Mouse (Mus musculus): ENCODE results near the gene Txn1. TPM values are rescaled to one million over a fixed set of nuclear protein-coding genes. Genes with fewer than 3 reads are reported as not detected.
A peak's percentile ranks its signal among the peaks of the same experiment; 100 is the strongest.

Txn1 gene
- total RNA-seq, 1 experiment from 2014 or later, result 169 TPM

GRCm38 (mm10) chr4:57952416-57952815, 3.8 kb downstream of the Txn1 start:
- ATAC-seq (replicated peaks in 1 of 2; ENCODE audit: insufficient read depth in 1 of 2, low FRiP score in 2 of 2, low TSS enrichment in 1 of 2, low read depth in 1 of 2, poor library complexity in 2 of 2, severe bottlenecking in 2 of 2), result no peak

- no peak for ATAC-seq (replicated peaks in 1 of 2; ENCODE audit: insufficient read depth in 1 of 2, low FRiP score in 2 of 2, low TSS enrichment in 1 of 2, low read depth in 1 of 2, poor library complexity in 2 of 2, severe bottlenecking in 2 of 2)
Measured at GRCm38 (mm10) chr4:57949866-57950265, 6.3 kb downstream of the Txn1 start.

GRCm38 (mm10) chr4:57947476-57947875, 8.7 kb downstream of the Txn1 start:
- ATAC-seq (replicated peaks in 1 of 2; ENCODE audit: insufficient read depth in 1 of 2, low FRiP score in 2 of 2, low TSS enrichment in 1 of 2, low read depth in 1 of 2, poor library complexity in 2 of 2, severe bottlenecking in 2 of 2), result no peak

GRCm38 (mm10) chr4:57947036-57947435, 9.2 kb downstream of the Txn1 start:
- ATAC-seq (replicated peaks in 1 of 2; ENCODE audit: insufficient read depth in 1 of 2, low FRiP score in 2 of 2, low TSS enrichment in 1 of 2, low read depth in 1 of 2, poor library complexity in 2 of 2, severe bottlenecking in 2 of 2), result no peak

GRCm38 (mm10) chr4:57942892-57943291, 13.3 kb downstream of the Txn1 start:
- no peak for ATAC-seq (replicated peaks in 1 of 2; ENCODE audit: insufficient read depth in 1 of 2, low FRiP score in 2 of 2, low TSS enrichment in 1 of 2, low read depth in 1 of 2, poor library complexity in 2 of 2, severe bottlenecking in 2 of 2)

- no peak for ATAC-seq (replicated peaks in 1 of 2; ENCODE audit: insufficient read depth in 1 of 2, low FRiP score in 2 of 2, low TSS enrichment in 1 of 2, low read depth in 1 of 2, poor library complexity in 2 of 2, severe bottlenecking in 2 of 2)
Measured at GRCm38 (mm10) chr4:57940631-57941030, 15.6 kb downstream of the Txn1 start.

- no peak for ATAC-seq (replicated peaks in 1 of 2; ENCODE audit: insufficient read depth in 1 of 2, low FRiP score in 2 of 2, low TSS enrichment in 1 of 2, low read depth in 1 of 2, poor library complexity in 2 of 2, severe bottlenecking in 2 of 2)
Measured at GRCm38 (mm10) chr4:57937292-57937691, 18.9 kb downstream of the Txn1 start.

- no peak for ATAC-seq (replicated peaks in 1 of 2; ENCODE audit: insufficient read depth in 1 of 2, low FRiP score in 2 of 2, low TSS enrichment in 1 of 2, low read depth in 1 of 2, poor library complexity in 2 of 2, severe bottlenecking in 2 of 2)
Measured at GRCm38 (mm10) chr4:57934181-57934580, 22.0 kb downstream of the Txn1 start.

- ATAC-seq (replicated peaks in 1 of 2; ENCODE audit: insufficient read depth in 1 of 2, low FRiP score in 2 of 2, low TSS enrichment in 1 of 2, low read depth in 1 of 2, poor library complexity in 2 of 2, severe bottlenecking in 2 of 2), result peak; percentile 62 to 71; a peak in 3 of 4 replicates
Measured at GRCm38 (mm10) chr4:57930559-57931170, 25.5 kb downstream of the Txn1 start.

- ATAC-seq (replicated peaks in 1 of 2; ENCODE audit: insufficient read depth in 1 of 2, low FRiP score in 2 of 2, low TSS enrichment in 1 of 2, low read depth in 1 of 2, poor library complexity in 2 of 2, severe bottlenecking in 2 of 2), result peak; percentile 22 to 56; a peak in 2 of 4 replicates
Measured at GRCm38 (mm10) chr4:57927464-57928205, 28.6 kb downstream of the Txn1 start.

GRCm38 (mm10) chr4:57924556-57925071, 31.6 kb downstream of the Txn1 start:
- ATAC-seq (replicated peaks in 1 of 2; ENCODE audit: insufficient read depth in 1 of 2, low FRiP score in 2 of 2, low TSS enrichment in 1 of 2, low read depth in 1 of 2, poor library complexity in 2 of 2, severe bottlenecking in 2 of 2), result no peak

GRCm38 (mm10) chr4:57922171-57922570, 34.0 kb downstream of the Txn1 start:
- ATAC-seq (replicated peaks in 1 of 2; ENCODE audit: insufficient read depth in 1 of 2, low FRiP score in 2 of 2, low TSS enrichment in 1 of 2, low read depth in 1 of 2, poor library complexity in 2 of 2, severe bottlenecking in 2 of 2), result no peak

GRCm38 (mm10) chr4:57920522-57920921, 35.7 kb downstream of the Txn1 start:
- ATAC-seq (replicated peaks in 1 of 2; ENCODE audit: insufficient read depth in 1 of 2, low FRiP score in 2 of 2, low TSS enrichment in 1 of 2, low read depth in 1 of 2, poor library complexity in 2 of 2, severe bottlenecking in 2 of 2), result no peak

- ATAC-seq (replicated peaks in 1 of 2; ENCODE audit: insufficient read depth in 1 of 2, low FRiP score in 2 of 2, low TSS enrichment in 1 of 2, low read depth in 1 of 2, poor library complexity in 2 of 2, severe bottlenecking in 2 of 2), result peak; percentile 43 to 65; a peak in 3 of 4 replicates
Measured at GRCm38 (mm10) chr4:57919494-57920423, 36.5 kb downstream of the Txn1 start.

GRCm38 (mm10) chr4:57916711-57917110, 39.5 kb downstream of the Txn1 start:
- no peak for ATAC-seq (replicated peaks in 1 of 2; ENCODE audit: insufficient read depth in 1 of 2, low FRiP score in 2 of 2, low TSS enrichment in 1 of 2, low read depth in 1 of 2, poor library complexity in 2 of 2, severe bottlenecking in 2 of 2)

GRCm38 (mm10) chr4:57916201-57916661, 40.0 kb downstream of the Txn1 start, which contains the start of gene D630039A03Rik:
Gene D630039A03Rik, minus strand, starts transcription at chr4:57916297.
- ATAC-seq (replicated peaks in 1 of 2; ENCODE audit: insufficient read depth in 1 of 2, low FRiP score in 2 of 2, low TSS enrichment in 1 of 2, low read depth in 1 of 2, poor library complexity in 2 of 2, severe bottlenecking in 2 of 2), result peak; percentile 36 to 47; a peak in 3 of 4 replicates

GRCm38 (mm10) chr4:57915216-57915965, 40.8 kb downstream of the Txn1 start:
- peak in 1 of 2 experiments; percentile 30; a peak in 2 of 4 replicates for ATAC-seq (replicated peaks in 1 of 2; ENCODE audit: insufficient read depth in 1 of 2, low FRiP score in 2 of 2, low TSS enrichment in 1 of 2, low read depth in 1 of 2, poor library complexity in 2 of 2, severe bottlenecking in 2 of 2)
